Mouse (Mus musculus) spleen, adult 18-20 months (tissue): ENCODE measurements around the gene Daam2.

Experiments
- DNase-seq, 2 experiments: peaks; one replicate each; pipeline ENCODE4 v3.0.0; 2022; ENCODE audit warnings: mixed read lengths in 2 of 2

Gene Daam2

GRCm38 (mm10) chr17:49563830-49564470 is at the start of gene Daam2:
Daam2 (minus strand) TSS chr17:49564343.
- no peak for DNase-seq

- DNase-seq, result no peak
These were observed 46.2 kb upstream of the Daam2 start for GRCm38 (mm10) chr17:49610296-49610695.

GRCm38 (mm10) chr17:49607351-49608027 is 43.3 kb upstream of the Daam2 start:
- no peak for DNase-seq

GRCm38 (mm10) chr17:49605397-49605796 is 41.3 kb upstream of the Daam2 start:
- no peak for DNase-seq

GRCm38 (mm10) chr17:49590051-49590450 is 25.9 kb upstream of the Daam2 start:
- DNase-seq, result no peak

- DNase-seq, result no peak
These were observed 18.3 kb upstream of the Daam2 start for GRCm38 (mm10) chr17:49582471-49582870.

GRCm38 (mm10) chr17:49577321-49577720 is 13.2 kb upstream of the Daam2 start:
- DNase-seq, result no peak

- no peak for DNase-seq
These were observed 4.6 kb upstream of the Daam2 start for GRCm38 (mm10) chr17:49568717-49569116.

GRCm38 (mm10) chr17:49564489-49564888 is 346 bp upstream of the Daam2 start:
- DNase-seq, result no peak

GRCm38 (mm10) chr17:49563416-49563780 is 745 bp downstream of the Daam2 start:
- DNase-seq, result no peak

GRCm38 (mm10) chr17:49562701-49563415 is 1.3 kb downstream of the Daam2 start:
- no peak for DNase-seq

- DNase-seq, result no peak
These were observed 2.2 kb downstream of the Daam2 start for GRCm38 (mm10) chr17:49561985-49562384.

GRCm38 (mm10) chr17:49559786-49560289 is 4.3 kb downstream of the Daam2 start:
- DNase-seq, result no peak

- DNase-seq, result no peak
These were observed 8.0 kb downstream of the Daam2 start for GRCm38 (mm10) chr17:49556169-49556568.

- no peak for DNase-seq
These were observed 12.2 kb downstream of the Daam2 start for GRCm38 (mm10) chr17:49551991-49552390.

GRCm38 (mm10) chr17:49551465-49551864 is 12.7 kb downstream of the Daam2 start:
- DNase-seq, result no peak

- no peak for DNase-seq
These were observed 18.1 kb downstream of the Daam2 start for GRCm38 (mm10) chr17:49545997-49546396.

- DNase-seq, result no peak
These were observed 18.7 kb downstream of the Daam2 start for GRCm38 (mm10) chr17:49545424-49545823.

GRCm38 (mm10) chr17:49544561-49544960 is 19.6 kb downstream of the Daam2 start:
- DNase-seq, result no peak

- no peak for DNase-seq
These were observed 23.4 kb downstream of the Daam2 start for GRCm38 (mm10) chr17:49540706-49541105.

- no peak for DNase-seq
These were observed 24.9 kb downstream of the Daam2 start for GRCm38 (mm10) chr17:49539204-49539603.

- no peak for DNase-seq
These were observed 28.6 kb downstream of the Daam2 start for GRCm38 (mm10) chr17:49535580-49535979.

- no peak for DNase-seq
These were observed 29.9 kb downstream of the Daam2 start for GRCm38 (mm10) chr17:49534267-49534719.

- no peak for DNase-seq
These were observed 32.5 kb downstream of the Daam2 start for GRCm38 (mm10) chr17:49531661-49532060.
